Mouse (Mus musculus) CH12.LX (cell line): ENCODE data around the gene Tha1. TPM values are rescaled to one million over a fixed set of nuclear protein-coding genes. Genes with fewer than 3 reads are reported as not detected.

Experiments
- DNase-seq: peaks from one replicate; pipeline ENCODE4 v3.0.0-alpha.2; 2013; ENCODE audit errors: extremely low read depth
- H3K27ac ChIP-seq: 2 replicates; pipeline ENCODE4 v1.5.1; 2012; ENCODE audit warnings: low read depth, mild to moderate bottlenecking, control low read depth, moderate library complexity; ENCODE audit not compliant: insufficient read depth
- H3K27me3 ChIP-seq: replicated peaks from 2 replicates; pipeline ENCODE3; 2012; ENCODE audit warnings: inconsistent platforms
- H3K36me3 ChIP-seq, 2 experiments: replicated peaks in 1 of 2; 2 replicates each; pipeline versions ENCODE3 to v1.6.1; 2012; ENCODE audit warnings: inconsistent platforms in 1 of 2, low read length in 1 of 2, mild to moderate bottlenecking in 1 of 2, mixed read lengths in 1 of 2, moderate library complexity in 1 of 2; ENCODE audit not compliant: control insufficient read depth in 1 of 2, insufficient read depth in 1 of 2
- H3K4me1 ChIP-seq, 2 experiments: 2 replicates each; pipeline ENCODE4 v1.6.1; 2012; ENCODE audit warnings: inconsistent platforms in 1 of 2, moderate library complexity in 1 of 2; ENCODE audit not compliant: insufficient read depth in 2 of 2, control insufficient read depth in 1 of 2
- H3K4me2 ChIP-seq: 2 replicates; pipeline ENCODE4 v1.6.1; 2012; ENCODE audit warnings: low read depth, mild to moderate bottlenecking, control low read depth; ENCODE audit not compliant: poor library complexity, insufficient read depth, severe bottlenecking
- H3K4me3 ChIP-seq, 3 experiments: fragments of 150-350 bp in 1 of 3; sonication (generic) in 1 of 3; replicated peaks in 1 of 3; 2 replicates each; pipeline versions ENCODE3 to v1.5.1; 2011 to 2012; ENCODE audit warnings: low read depth in 2 of 3, low read length in 2 of 3, mild to moderate bottlenecking in 2 of 3, moderate library complexity in 2 of 3, control low read depth in 1 of 3, improper control_type of control experiment in 1 of 3, inconsistent platforms in 1 of 3, mixed read lengths in 1 of 3; ENCODE audit not compliant: poor library complexity in 1 of 3
- H3K79me2 ChIP-seq: replicated peaks from 2 replicates; pipeline ENCODE4 v1.6.1; 2012; ENCODE audit warnings: mild to moderate bottlenecking, moderate library complexity; ENCODE audit not compliant: control insufficient read depth, poor library complexity, insufficient read depth, severe bottlenecking; ENCODE audit errors: extremely low read depth
- H3K9ac ChIP-seq: 2 replicates; pipeline ENCODE4 v1.6.1; 2012; ENCODE audit warnings: low read depth, mild to moderate bottlenecking, control low read depth, moderate library complexity; ENCODE audit not compliant: insufficient read depth
- H3K9me3 ChIP-seq: replicated peaks from 2 replicates; pipeline ENCODE3; 2012; ENCODE audit warnings: low read length, inconsistent platforms, mixed read lengths
- BHLHE40 ChIP-seq: IDR thresholded peaks from 2 replicates; pipeline ENCODE4 v1.6.1; 2011; ENCODE audit warnings: mild to moderate bottlenecking, low read depth, low read length, improper control_type of control experiment
- CHD2 ChIP-seq: IDR thresholded peaks from 2 replicates; pipeline ENCODE4 v1.6.1; 2011; ENCODE audit warnings: low read length, improper control_type of control experiment
- E2F4 ChIP-seq: IDR thresholded peaks from 2 replicates; pipeline ENCODE4 v1.6.1; 2011; ENCODE audit warnings: low read depth, low read length, improper control_type of control experiment; ENCODE audit not compliant: insufficient replicate concordance
- ELF1 ChIP-seq: IDR thresholded peaks from 2 replicates; pipeline ENCODE4 v1.6.1; 2014; ENCODE audit warnings: low read depth, mild to moderate bottlenecking, inconsistent platforms, low read length, improper control_type of control experiment
- EP300 ChIP-seq: IDR thresholded peaks from 2 replicates; pipeline ENCODE4 v1.6.1; 2011; ENCODE audit warnings: low read length, improper control_type of control experiment
- ETS1 ChIP-seq: conservative IDR thresholded peaks from 2 replicates; pipeline ENCODE4 v1.6.1; 2012; ENCODE audit warnings: low read depth, mild to moderate bottlenecking, inconsistent platforms, low read length, improper control_type of control experiment, moderate library complexity
- GABPA ChIP-seq: IDR thresholded peaks from 2 replicates; pipeline ENCODE4 v1.6.1; 2012; ENCODE audit warnings: low read depth, low read length, improper control_type of control experiment, inconsistent platforms; ENCODE audit not compliant: insufficient replicate concordance
- HCFC1 ChIP-seq: IDR thresholded peaks from 2 replicates; pipeline ENCODE4 v1.6.1; 2012; ENCODE audit warnings: low read depth, mild to moderate bottlenecking, inconsistent platforms, low read length, improper control_type of control experiment
- IRF4 ChIP-seq: IDR thresholded peaks from 2 replicates; pipeline ENCODE4 v1.6.1; 2014; ENCODE audit warnings: low read depth, mild to moderate bottlenecking, inconsistent platforms, low read length, improper control_type of control experiment
- JUND ChIP-seq: conservative IDR thresholded peaks from 2 replicates; pipeline ENCODE4 v1.6.1; 2011; ENCODE audit warnings: low read depth, low read length, improper control_type of control experiment
- KAT2A ChIP-seq: IDR thresholded peaks from 2 replicates; pipeline ENCODE4 v1.6.1; 2012; ENCODE audit warnings: low read length, improper control_type of control experiment, inconsistent platforms; ENCODE audit not compliant: insufficient replicate concordance
- MAFK ChIP-seq: IDR thresholded peaks from 2 replicates; pipeline ENCODE4 v1.6.1; 2011; ENCODE audit warnings: low read length, improper control_type of control experiment; ENCODE audit not compliant: insufficient replicate concordance
- MXI1 ChIP-seq: IDR thresholded peaks from 2 replicates; pipeline ENCODE4 v1.6.1; 2011; ENCODE audit warnings: mild to moderate bottlenecking, low read depth, low read length, improper control_type of control experiment
- NELFE ChIP-seq: IDR thresholded peaks from 2 replicates; pipeline ENCODE4 v1.6.1; 2011; ENCODE audit warnings: low read depth, low read length, improper control_type of control experiment
- PAX5 ChIP-seq: IDR thresholded peaks from 2 replicates; pipeline ENCODE4 v1.6.1; 2012; ENCODE audit warnings: low read length, inconsistent platforms, mixed read lengths
- POLR2AphosphoS2 ChIP-seq: IDR thresholded peaks from 2 replicates; pipeline ENCODE4 v1.6.1; 2011; ENCODE audit warnings: low read depth, low read length, improper control_type of control experiment
- RAD21 ChIP-seq: IDR thresholded peaks from 2 replicates; pipeline ENCODE4 v1.6.1; 2011; ENCODE audit warnings: low read depth, mild to moderate bottlenecking, low read length, improper control_type of control experiment, moderate library complexity
- TBP ChIP-seq: conservative IDR thresholded peaks from 2 replicates; pipeline ENCODE4 v1.6.1; 2011; ENCODE audit warnings: low read depth, low read length, improper control_type of control experiment
- TCF12 ChIP-seq: IDR thresholded peaks from 2 replicates; pipeline ENCODE4 v1.6.1; 2014; ENCODE audit warnings: low read depth, mild to moderate bottlenecking, inconsistent platforms, low read length, improper control_type of control experiment
- USF2 ChIP-seq: conservative IDR thresholded peaks from 2 replicates; pipeline ENCODE4 v1.6.1; 2011; ENCODE audit warnings: low read depth, low read length, improper control_type of control experiment
- ZC3H11A ChIP-seq: IDR thresholded peaks from 2 replicates; pipeline ENCODE4 v1.6.1; 2012; ENCODE audit warnings: low read depth, mild to moderate bottlenecking, inconsistent platforms, low read length, improper control_type of control experiment
- dilution Hi-C: fragments of 300-500 bp; cut with MboI; formaldehyde crosslinking; loops from 2 replicates; pipeline ENCODE4 v1.14.3; 2020; ENCODE audit warnings: low sequenced_read_pairs; ENCODE audit not compliant: extremely low pct_unique_long_range_greater_than_20kb, extremely low pct_ligation_motif_present
- in situ Hi-C: fragments of 300-500 bp; cut with MboI; formaldehyde crosslinking; loops from 3 replicates; pipeline ENCODE4 v1.14.3; 2019; ENCODE audit warnings: low sequenced_read_pairs, low pct_ligation_motif_present, low pct_unique_long_range_greater_than_20kb, mixed read lengths
- polyA plus RNA-seq: library from polyadenylated mRNA; unstranded; fragments of >175 nt; gene quantifications from 2 replicates; pipeline ENCODE4 v1.2.1, GENCODE M21; 2012; ENCODE audit warnings: low read depth; ENCODE audit not compliant: insufficient read length
- total RNA-seq, 2 experiments: library from RNA; depleted of rRNA; stranded (reverse); fragments of 300-350 nt in 1 of 2; fragments of >200 nt in 1 of 2; gene quantifications; 2 replicates each; pipeline ENCODE4 v1.2.3; 2012 to 2014

Gene Tha1
- total and polyA plus RNA-seq, 3 experiments, result not detected

DNA sequence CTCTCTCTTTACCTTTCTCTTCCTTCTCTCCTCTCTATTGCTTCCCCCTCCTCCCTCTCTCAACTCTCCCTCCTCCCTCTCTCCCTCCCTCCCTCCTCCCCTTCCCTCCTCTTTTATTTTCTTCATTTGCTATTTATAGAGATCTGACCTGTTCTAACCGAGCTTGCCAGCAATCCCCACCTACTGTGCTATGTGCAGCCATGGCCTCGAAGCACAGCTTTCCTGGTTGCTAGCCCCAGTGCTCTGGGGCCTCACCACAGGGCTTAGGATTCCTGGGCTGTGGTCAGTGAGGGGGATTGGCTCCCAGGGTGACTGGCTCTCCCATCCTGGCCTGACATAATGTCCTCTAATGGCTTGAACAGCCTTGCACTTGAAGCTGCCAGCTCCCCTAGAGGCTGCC, 23.3 kb upstream of the Tha1 start:
- in situ Hi-C loops, result no loop called here
- no peak for DNase-seq
- Histone ChIP-seq H3K4me1 (peaks cover 0 to 3% of the 10 kb centered on the region in 2 experiments; a peak in 2 of 4 replicates), H3K36me3 (no peaks in the 10 kb centered on the region), H3K9ac (no peak overlapping the region), H3K9me3 (peaks cover 7% of the 10 kb centered on the region), H3K79me2 (no peaks in the 10 kb centered on the region), H3K4me2 (no peak overlapping the region), H3K4me3 (no peak overlapping the region), H3K27me3 (peaks cover 48% of the 10 kb centered on the region), H3K27ac (no peak overlapping the region)
- TF ChIP-seq MAFK (no peak), EP300 (no peak), RAD21 (no peak), MXI1 (no peak), ETS1 (no peak), NELFE (no peak), KAT2A (no peak), PAX5 (no peak), GABPA (no peak), ELF1 (no peak), TCF12 (no peak), ZC3H11A (no peak), USF2 (no peak), TBP (no peak), CHD2 (no peak), IRF4 (no peak), POLR2AphosphoS2 (no peak), JUND (no peak), BHLHE40 (no peak)
- dilution Hi-C loops, result no loop called here

DNA sequence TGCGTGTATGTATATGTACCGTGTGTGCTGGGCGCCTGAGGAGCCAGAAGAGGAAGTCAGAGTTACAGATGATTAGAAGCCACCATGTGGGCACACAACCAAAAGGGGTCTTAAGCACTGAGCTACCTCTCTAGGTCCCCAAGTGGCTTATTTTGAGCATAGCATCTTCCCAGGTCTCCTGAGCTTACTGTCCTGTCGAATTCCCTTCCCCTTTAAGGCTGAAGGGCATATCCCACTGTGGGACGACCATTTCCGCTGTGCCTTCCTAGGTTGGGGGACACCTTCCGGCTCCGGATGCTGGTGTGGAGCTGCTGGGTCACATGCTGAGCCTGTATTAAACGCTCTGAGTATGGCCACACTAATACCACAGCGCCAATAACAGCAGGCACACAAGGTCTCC, 21.4 kb upstream of the Tha1 start:
- no peaks in the 10 kb centered on the region for H3K36me3 ChIP-seq
- H3K27ac ChIP-seq, result no peak overlapping the region
- peaks cover 65% of the 10 kb centered on the region for H3K27me3 ChIP-seq
- DNase-seq, result no peak
- no peak overlapping the region for H3K9ac ChIP-seq
- H3K9me3 ChIP-seq, result no peaks in the 10 kb centered on the region
- dilution Hi-C loops, result no loop called here
- in situ Hi-C loops, result no loop called here
- H3K4me2 ChIP-seq, result no peak overlapping the region
- H3K4me3 ChIP-seq, result no peak overlapping the region
- no peak for TF ChIP-seq BHLHE40
- TF ChIP-seq IRF4, result no peak
- no peak for TF ChIP-seq HCFC1
- no peak for TF ChIP-seq USF2
- TF ChIP-seq NELFE, result no peak
- TF ChIP-seq MXI1, result no peak
- TF ChIP-seq E2F4, result no peak
- peaks cover 1 to 6% of the 10 kb centered on the region in 2 experiments; a peak in 3 of 4 replicates for H3K4me1 ChIP-seq
- no peaks in the 10 kb centered on the region for H3K79me2 ChIP-seq
